Mouse (Mus musculus): Measurements from ENCODE around the gene Abhd16b.

The Abhd16b gene

DNA sequence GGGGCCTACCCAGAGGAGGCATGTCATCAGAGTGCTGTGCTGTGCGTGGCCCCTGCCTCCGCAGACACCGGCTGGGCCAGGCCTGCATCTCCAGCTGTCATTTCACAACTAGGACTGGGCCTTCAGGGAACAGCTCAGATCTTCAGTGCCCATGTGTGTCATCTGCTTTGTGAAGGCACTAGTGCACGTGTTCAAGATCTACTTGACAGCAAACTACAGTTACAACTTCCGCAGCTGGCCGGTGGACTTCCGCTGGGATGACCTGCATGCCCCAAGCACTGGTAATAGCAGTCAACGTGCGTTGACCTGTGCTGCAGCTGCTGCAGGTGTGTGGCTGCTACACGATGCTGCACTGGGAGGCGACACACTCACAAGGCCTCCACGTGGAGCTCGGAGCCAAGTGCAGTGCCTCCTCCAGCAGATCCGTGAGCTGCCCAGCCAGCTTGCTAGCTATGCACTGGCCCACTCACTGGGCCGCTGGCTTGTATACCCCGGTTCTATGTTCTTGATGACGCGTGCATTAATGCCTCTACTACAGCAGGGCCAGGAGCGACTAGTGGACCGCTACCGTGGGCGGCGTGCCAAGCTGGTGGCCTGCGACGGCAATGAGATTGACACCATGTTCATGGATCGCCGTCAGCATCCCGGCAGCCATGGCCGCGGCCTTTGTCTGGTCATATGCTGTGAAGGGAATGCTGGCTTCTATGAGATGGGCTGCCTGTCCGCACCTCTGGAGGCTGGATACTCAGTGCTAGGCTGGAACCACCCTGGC, at the start of gene Abhd16b:
Gene Abhd16b (plus strand): TSS at position 51 of the 772 bp plus-strand sequence.
- peak; percentile 64 for DNase-seq (ENCODE audit: low spot score)

DNA sequence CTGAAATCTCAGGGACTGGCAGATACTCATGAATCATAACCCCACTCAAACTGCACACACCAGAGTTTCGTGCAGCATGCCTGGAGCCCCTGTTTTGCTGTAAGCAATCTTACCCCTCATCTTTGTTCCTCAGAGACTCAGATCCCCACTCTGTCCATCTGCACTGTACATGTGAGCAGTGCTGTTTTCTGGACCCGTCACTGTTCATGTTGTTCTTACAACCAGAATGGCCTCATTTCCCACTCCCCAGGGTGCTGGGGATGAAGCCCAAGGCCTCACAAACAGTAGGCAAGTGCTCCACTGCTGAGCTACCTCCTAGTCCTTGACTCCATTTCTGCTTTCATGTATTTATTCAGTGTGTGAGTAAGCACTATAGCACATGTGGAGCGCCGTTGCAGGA, 40.8 kb upstream of the Abhd16b start:
- DNase-seq (ENCODE audit: low spot score): peak; percentile 27

DNA sequence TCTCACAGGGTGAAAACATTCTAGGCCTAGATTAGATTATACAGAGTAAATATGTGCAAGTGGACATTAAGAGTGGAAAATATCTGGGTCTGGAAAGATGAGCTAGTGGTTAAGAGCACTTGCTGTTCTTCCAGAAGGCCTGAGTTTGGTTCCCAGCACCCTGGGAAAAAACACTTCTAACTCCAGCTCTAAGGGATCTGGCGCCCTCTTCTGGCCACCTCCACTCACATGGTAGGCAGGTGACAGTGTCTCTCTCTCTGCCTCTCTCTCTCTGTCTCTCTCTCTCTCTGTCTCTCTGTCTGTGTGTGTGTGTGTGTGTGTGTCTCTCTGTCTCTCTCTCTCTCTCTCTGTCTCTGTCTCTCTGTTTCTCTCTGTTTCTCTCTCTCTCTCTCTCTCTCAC, 39.7 kb upstream of the Abhd16b start:
- DNase-seq (ENCODE audit: low spot score): peak; percentile 53

DNA sequence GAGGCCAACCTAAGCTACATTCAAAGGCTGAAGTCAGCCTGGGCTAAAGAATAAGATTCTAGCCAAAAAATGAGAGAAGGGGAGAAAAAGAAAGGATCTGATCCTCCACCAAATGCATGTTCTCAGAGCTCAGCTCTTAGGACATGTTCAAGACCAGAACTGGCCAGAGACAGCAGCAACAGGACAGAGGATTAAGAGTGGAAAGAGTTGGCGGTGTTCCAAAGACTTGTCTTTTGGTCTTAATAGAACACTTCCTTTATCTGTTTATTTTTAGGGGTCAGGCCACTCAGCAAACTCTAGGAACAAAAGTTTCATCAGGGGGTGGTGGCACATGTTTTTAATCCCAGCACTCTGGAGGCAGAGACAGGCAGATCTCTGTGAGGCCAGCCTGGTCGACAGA, 37.1 kb upstream of the Abhd16b start:
- peak; percentile 33 for DNase-seq (ENCODE audit: low spot score)

DNA sequence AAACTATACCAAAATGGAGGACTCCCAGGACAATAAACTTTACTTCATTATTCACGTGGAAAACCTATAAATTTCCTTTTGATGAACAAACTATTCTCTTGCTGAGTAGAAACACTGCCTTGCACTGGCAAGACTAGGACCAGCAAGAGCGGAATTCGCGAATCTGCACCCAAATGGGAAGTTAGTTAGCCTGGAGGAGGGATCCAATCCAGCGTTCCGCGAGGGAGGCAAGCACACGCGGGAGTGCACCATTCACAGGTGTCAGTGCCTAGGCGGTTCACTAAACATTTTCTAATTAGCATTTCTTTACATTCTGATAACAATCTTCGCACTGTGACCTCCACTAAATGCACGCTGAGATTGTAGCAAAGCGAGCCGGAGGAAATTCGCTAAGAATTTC, 35.2 kb upstream of the Abhd16b start:
- peak; percentile 48 for DNase-seq (ENCODE audit: low spot score)

DNA sequence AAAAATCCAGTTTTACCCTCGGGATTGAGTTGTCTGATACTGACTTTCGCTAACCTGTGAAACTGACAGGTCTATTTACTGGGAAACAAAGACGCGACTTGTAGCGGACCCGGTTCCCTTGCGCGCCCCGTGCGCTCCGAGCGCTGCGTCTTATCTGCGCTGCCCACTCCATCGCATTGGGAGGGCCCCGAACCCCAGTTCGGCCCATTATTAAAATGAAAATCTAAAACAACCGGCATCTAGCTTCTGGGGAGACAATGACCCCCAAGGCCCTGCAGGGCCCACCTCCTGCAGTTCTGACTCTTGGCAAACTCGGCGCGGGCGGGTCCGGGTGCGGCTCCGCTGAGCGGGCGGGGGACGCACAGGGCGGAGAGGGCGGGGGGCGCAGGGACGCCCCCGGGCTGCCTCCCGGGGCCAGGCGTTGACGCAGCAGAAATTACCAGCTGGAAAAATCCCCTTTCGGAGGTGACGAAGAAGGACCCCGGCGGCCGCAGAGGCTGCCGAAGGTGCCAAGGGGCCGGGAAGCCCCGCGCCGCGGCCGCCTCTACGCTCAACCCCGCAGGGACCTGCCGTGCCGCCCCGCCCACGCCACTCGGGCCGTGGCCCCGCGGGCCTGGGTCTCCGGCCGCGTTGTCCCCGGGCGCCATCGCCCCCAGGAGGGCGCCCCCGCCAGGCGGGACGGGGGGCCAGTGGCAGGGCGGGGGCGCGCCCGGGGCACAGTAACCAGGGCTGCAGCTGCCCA, 34.4 kb upstream of the Abhd16b start:
- peak; percentile 73 for DNase-seq (ENCODE audit: low spot score)

DNA sequence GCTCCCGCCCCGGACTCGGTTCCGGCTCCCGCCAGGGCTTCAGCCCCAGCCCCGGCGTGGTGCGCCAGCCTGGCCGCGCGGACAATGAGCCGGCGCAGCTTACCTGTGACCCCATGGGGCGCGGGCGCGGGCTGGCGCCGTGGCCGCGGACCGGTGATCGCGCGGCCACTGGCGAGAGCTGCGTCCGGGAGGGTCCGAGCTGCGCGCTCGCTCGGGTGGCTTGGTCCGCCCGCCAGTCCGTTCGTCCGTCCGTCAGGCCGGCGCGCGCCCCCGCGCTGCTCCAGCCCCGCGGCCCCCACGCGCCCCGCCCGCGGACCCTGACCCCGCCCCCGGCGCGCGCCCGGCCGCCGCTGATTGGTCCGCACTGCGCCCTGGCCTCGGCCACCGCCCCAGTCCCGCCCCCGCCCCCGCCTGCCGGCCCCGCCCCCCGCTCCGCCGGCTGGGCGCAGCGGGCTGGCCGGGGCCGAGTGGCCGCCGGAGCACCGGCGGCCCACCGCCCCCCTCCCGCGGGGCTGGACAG, 33.8 kb upstream of the Abhd16b start, which contains the start of gene Zbtb46:
Gene Zbtb46 (minus strand): TSS at position 274 of the 520 bp plus-strand sequence.
- DNase-seq (ENCODE audit: low spot score): peak; percentile 97

DNA sequence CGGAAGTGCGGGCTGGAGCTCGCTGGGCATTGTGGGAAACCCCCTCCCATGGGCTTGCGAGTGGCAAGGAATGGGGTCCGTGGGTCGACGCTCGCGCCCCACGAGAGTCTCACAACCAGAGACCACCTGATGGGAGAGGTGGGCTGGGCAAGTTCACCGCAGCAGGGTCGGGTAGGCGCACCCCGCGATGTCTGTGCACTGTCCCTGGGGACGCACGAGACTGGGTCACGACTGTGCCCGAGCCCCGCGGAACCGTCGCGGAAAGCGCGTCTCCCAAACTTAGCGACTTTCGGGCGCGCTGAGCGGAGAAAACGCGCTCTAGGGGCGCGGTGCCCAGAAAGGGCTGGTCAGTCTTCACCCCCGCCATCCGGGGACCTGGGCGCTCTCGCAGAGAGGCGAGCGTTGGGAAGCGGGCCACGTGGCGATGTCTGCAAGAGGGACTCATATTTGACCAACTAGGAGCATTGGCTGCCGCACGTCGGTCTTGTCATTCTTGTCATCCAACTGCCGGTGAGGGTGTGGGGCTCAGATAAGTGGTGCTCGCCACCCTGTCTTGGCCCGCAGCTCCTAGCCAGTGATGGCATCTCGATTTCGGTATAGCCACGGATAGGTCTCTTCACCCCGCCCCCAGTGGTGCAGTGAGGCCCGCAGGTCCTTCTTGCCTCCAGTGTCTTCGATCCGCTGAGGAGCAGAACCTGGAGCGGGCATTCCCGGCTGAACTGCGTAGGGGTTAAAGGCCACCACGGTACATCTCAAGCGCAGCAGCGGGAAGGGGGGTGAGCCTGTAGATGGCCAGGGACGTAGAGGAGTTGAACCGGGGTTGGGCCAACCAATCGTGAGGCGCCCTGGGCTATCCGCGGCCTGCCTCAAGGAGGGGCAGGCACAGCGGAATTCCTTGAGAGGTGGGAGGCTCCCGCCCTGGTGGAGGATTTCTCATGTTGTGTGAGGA, 33.1 kb upstream of the Abhd16b start:
- DNase-seq (ENCODE audit: low spot score): peak; percentile 85

DNA sequence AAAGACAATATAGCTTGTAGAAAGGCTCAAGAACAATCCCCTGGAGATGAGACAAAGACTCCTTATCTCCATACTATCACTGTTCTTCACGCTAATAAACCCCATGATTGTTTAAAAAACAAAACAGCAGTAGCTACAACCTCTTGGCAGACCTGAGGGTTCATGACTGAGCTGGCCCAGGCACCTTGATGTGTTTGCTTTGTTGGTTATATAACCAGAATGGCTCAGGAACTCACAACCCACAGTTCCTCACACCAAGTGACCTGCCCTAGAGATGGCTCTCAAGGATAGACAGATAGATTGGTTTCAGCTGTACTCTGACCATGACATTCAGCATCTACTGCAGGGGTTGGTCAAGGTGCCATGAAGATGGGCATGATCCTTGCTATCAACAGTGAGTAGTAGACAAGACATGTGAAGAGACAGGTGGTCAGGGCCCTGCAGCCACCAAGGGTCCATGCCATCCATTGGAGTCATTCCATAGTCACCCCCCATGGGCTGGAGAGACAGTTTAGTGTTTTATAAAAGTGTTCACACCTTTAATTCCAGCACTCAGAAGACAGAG, 31.4 kb upstream of the Abhd16b start:
- DNase-seq (ENCODE audit: low spot score): peak; percentile 30

DNA sequence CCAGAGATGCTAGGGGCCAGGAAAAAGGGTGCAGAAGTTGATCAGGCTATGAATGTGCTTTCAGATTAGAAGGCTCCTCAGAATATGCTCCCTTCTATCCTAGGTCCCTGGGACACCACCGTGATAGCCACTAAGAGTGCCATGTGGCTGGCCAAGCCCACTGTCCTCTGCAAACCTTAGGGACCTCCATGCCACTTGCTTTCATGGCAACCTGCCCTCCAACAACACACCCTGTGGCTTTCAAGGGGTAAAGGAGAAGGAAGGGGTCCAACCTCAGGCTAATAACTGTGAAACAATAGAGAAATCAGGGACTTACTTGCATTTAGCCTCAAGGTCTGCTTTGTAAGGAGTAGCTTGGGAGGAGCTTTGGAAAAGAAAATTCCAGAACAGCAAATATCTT, 30.4 kb upstream of the Abhd16b start:
- peak; percentile 38 for DNase-seq (ENCODE audit: low spot score)

DNA sequence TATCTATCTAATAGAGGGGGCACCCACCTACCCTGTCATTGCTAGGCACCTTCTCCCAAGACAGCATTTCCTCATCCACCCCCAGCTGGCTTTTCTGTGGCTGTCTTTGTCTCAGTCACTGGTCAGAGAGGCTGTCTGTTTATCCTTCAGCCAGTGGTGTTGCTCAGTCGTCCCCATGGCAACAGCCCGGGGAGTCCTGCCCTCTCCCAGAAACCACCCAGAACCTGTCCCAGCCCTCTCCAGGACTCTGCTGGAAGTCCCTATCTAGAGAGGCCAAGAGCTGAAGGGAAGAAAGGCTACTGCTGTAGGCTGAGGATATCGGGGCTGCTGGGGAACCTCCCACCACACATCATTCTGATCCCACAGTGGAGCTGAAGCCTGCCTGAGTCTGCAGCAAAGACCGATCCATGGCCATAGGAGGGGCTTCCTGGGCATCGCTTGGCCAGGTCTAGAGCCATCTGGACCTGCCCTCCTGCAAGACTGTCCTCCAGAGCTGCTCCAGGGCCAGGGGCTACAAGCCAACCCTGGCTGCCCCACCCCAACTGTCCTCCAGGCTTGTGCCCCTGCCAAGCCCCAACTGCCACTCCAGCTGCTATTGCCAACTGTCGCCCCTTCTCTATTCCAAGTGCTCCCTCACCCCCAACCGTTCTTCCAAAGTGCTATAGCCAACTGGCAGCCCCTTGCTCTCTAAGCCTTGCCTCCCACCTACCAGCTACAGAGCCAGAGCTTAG, 29.8 kb upstream of the Abhd16b start:
- peak; percentile 84 for DNase-seq (ENCODE audit: low spot score)

DNA sequence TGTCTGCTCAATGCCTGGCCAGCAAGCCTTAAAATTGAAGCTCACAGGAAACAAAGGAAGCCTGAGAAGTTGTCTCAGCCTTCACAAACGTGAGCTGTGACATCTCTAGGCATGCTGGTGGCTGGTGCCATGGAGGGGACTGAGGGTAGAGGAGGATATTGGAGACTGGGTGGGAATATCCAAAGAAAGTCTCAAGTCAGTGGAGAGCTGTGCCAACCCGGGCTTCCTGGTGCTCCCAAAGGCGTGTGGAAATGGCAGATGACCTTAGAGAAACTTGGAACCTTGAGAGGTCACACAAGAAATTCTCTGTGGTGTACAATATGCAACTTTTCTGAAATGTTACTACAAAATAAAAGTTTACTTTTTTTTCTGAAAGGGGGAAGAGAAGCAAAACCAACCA, 27.6 kb upstream of the Abhd16b start:
- no peak for DNase-seq (ENCODE audit: low spot score)

DNA sequence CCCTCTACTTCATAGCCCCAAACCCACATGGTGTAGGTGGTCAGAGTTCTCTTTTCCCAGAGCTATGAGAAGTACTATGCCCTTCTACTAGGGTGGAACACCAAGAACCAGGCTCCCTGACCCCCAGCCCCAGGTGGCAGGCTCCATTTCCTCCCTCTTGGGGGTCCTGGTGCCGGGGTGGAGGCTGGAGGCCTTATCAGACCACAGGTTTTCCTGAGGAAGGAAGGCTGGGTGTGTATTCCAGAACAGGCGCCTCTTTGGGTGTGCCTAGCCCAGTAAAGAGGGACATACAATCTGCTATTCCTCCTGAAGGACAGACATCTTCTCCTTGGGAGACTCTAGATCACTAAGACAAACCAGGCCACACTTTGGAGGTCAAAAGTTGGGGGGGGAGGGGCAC, 22.7 kb upstream of the Abhd16b start:
- DNase-seq (ENCODE audit: low spot score): no peak

DNA sequence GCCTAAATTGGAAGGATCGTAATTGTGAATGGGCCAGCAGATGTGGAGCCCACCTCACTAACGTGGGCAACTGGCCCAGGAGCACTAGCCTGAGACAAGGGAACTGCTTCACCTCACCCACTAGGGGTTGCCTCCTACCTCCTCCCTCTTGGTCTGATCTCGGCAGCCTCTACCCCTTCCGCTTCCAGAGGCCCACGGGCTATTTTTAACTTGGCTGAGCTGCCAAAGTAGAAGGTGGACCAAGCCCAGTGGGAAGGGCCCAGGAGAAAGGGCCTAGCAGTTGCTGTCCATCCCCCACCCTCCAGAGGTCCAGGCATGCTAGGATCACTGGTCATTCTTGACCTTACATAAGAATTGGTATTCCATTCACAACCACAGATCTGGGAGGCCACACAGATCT, 21.8 kb upstream of the Abhd16b start:
- DNase-seq (ENCODE audit: low spot score): no peak

DNA sequence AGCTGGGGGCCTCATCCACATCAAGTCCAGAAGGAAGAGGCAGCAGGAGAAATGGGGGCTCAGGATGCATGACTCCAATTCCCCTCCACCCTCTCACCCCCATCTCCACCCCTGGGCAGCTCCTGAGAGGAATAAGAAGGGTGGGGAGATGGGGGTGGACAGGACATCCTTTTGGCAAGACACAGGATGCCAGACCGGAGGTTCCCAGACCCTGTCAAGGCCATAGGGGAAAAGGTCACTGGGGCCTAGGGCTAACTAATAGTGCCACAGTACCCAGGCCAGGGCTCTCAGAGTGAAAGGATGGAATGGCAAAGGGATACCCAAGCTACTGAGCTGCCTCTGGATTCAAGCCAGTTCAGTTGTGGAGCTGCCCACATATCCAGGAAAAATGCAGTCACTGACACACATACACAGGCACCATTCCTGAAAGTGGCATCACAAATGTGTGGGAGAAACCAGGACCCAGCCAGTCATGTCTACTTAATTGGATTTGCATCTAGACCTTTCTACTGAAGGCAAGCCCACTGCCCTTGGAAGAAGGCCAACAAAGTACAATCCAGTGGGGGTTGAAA, 20.7 kb upstream of the Abhd16b start:
- no peak for DNase-seq (ENCODE audit: low spot score)

DNA sequence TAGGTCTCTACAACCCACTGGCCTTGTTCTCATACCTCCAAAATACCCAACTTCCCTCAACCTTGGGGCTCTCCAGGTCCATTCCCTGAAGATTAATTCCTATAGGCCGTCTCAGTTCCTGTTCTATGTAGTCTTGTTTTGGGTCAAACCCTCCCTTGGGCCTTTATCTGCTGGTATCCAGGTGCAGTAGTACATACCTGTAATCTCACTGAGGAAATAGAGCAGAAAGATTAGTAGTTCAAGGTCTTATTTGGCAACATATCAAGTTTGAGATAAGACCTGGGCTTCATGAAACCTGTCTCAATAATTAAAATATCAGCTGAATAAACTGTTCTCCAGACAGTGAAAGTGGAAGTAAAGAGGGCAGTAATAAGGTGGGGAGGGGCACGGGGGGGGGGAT, 9.9 kb upstream of the Abhd16b start:
- DNase-seq (ENCODE audit: low spot score): no peak

DNA sequence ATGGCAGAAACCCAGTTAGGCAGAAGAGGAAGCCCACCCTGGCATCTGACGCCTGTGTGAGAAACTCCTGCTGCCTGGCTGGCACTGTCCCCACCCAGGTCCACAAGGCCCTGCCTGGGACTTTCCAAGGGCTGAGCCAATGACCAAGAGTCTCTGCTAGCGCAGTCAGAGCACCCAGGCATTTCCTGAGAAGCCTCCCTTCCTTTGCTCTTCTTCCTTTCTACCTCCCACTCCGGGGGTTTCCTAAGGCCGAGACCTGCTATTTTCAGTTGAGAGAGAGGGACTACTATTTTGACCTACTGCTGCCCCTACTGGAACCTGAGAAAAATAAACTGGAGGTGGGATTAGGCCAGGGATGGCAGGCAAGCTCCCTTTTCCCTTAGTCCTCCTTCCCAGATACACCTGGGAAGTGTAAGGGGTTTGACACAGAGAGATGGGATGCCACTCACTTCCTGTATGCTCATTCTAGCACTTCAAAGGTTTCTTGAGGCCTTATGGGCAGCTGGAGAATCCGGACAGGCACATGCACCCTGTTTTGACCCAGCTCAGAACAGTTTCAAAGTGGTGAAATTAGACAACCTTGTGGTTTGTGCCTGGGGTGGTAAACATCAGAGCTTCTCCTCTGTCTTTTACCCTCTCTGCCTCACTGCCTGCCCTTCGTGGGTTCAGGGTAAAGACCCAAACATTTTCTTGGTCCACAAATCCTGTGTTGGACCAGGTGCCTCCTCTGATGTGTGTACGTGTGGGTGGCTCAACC, 9.3 kb upstream of the Abhd16b start:
- peak; percentile 60 for DNase-seq (ENCODE audit: low spot score)

DNA sequence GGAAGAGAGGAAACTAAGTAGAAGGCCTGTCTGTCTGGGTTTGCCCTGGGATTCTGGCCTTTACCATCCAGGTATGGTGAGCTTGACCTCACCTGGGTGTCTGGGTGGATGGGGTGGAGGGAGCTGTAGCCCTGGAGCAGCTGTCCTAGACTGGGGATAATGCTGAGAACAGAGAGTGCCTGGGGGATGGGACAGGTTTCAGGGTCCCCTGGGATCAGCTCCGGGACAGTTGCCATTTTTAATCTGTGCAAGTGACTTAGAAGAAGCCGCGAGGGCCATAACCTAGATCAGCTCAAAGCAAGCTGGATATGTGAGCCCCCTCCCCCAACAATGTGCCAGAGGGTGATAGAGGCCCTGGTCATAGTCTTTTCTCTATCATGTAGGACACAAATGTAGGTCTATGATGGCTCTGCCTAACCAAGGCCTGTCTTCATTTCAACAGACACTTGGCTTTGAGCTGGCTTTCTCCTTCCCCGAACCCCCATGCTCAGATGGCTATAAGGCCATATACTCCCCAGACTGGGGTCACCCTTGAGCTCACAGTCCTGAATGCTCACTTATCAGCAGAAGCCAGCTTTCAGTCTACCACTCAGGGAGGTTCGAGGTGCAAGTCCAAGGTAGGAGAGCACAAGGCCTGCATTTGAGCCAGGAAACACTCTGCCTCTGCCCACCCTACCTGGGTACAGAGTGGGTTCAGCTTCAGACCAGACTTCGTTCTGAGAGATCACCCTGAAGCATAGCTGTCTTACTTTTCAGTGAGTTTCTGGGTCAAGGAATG, 8.4 kb upstream of the Abhd16b start:
- peak; percentile 53 for DNase-seq (ENCODE audit: low spot score)

DNA sequence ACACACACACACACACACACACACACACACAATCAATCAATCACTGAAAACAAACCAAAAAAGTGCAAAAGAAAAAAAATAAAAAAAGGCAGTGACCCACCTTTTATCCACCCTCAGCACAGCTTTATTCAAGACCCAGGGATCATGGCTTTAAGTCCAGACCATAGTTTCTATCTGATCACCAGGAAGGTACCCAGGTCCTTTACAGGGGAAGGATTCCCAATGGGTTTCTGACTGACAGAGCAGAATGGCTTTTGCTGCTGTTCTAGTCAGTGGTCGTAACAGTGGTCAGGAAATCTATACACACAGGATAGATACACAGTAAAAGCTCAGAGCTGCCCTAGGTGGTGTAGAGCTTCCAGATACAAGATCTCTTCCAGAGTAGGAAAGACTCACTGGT, 7.3 kb upstream of the Abhd16b start:
- DNase-seq (ENCODE audit: low spot score): no peak
